Mouse (Mus musculus) testis, postnatal 10 days (tissue): ENCODE data around the gene Haspin.

ENCODE experiments used
- DNase-seq: peaks from one replicate; pipeline ENCODE4 v3.0.0; 2021; ENCODE audit warnings: low spot score

Gene Haspin

GRCm38 (mm10) chr11:73144261-73144681 is 6.2 kb upstream of the Haspin start:
- DNase-seq = no peak

GRCm38 (mm10) chr11:73137116-73137515 is 978 bp downstream of the Haspin start:
- DNase-seq = no peak

- DNase-seq = no peak
Measured at GRCm38 (mm10) chr11:73136587-73136986, 1.5 kb downstream of the Haspin start.

DNA sequence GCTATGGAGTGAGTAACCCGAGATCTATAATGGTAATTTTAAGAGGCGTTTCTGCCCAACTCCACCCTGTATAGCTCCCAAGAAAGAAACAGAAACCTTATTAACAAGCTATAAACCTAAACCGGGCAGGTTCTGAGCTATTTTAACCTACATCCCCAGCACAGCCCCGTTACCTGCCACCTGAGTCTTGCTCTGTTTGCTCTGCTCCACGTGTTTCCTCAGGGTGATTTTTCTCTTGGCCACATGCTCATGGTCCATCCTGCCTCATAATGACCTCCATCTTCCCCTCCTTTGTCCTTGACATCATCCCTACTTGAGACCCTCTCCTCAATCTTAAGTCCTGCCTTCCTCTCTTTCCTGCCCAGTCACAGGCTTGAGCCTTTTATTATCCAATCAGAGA is 3.9 kb downstream of the Haspin start:
- DNase-seq = no peak

GRCm38 (mm10) chr11:73132999-73133398 is 5.1 kb downstream of the Haspin start:
- DNase-seq = no peak

- DNase-seq = no peak
Measured at GRCm38 (mm10) chr11:73131020-73131419, 7.1 kb downstream of the Haspin start.

GRCm38 (mm10) chr11:73126495-73126894 is 11.6 kb downstream of the Haspin start:
- DNase-seq = no peak

- DNase-seq = no peak
Measured at GRCm38 (mm10) chr11:73111414-73111813, 26.7 kb downstream of the Haspin start.

DNA sequence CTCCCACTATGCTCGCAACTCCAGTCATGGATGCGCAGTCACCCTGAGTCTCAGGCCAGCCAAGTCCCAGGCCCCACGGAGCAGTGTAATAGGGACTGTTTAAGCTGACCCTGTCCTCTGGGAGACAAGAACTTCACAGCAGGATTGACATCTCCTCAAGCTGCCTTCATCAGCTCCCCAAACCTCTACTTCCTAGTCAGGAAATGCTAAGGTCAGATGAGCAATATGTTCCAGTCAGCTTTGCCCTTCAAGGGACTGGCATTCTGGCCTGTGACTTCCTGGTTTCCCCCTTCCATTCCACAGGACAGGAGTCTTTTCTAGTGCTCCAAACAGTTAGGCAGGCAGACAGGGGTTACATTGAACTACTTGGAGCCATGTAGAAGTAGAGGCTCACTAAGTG is 28.2 kb downstream of the Haspin start:
- DNase-seq = no peak

- DNase-seq = no peak
Measured at GRCm38 (mm10) chr11:73108898-73109625, 29.0 kb downstream of the Haspin start.

DNA sequence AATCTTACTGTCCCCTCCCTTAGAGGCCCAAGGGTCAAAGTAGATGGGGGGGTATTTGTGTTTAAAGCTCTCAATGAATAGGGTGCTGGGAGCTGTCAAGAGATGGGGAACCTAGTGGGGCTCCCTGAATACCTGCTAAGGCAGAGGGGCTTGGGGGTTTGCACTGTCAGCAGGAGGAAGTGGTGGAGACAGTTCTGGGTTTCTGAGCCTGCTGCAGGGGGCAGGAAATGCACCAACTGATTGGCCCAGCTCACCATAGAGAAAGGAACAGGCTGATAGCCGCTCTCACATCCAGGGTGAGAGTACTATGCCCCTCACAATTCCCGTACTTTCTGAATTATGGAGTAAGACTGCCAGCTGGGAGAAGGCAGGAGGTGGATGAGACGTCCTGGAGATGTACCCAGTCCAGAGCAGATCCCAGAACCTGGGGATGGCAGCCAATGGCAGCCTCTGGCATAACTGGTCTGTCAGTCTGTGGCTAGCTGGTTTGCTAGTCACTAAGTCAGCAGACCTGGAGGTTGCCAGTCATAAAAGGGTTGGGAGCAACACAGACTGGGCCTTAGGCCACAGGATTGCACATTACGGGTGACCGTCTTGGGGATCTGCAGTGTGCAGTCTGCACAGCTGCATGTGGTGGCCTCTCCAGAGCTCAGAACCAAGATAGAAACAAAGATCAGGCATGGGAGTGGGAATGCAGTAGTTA is 29.7 kb downstream of the Haspin start:
- DNase-seq = no peak

GRCm38 (mm10) chr11:73107358-73107757 is 30.7 kb downstream of the Haspin start:
- peak; percentile 62 for DNase-seq

DNA sequence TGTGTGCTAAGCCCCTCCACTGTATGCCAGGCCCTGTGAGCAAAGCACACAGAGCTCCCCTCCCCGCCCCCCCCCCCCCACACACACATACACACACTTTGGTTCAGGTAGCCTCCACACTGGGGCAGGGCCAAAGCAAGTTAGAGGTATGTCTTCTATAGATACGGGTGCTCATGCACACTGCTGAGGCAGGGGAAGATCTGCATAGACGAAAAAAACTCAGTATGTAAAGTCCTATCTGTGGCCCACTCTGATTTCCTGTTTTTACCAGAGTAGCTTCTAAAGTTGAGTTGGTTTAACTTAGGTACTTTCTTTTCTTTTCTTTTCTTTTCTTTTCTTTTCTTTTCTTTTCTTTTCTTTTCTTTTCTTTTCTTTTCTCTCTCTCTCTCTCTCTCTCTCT is 32.8 kb downstream of the Haspin start:
- no peak for DNase-seq

GRCm38 (mm10) chr11:73101308-73101707 is 36.8 kb downstream of the Haspin start:
- DNase-seq = no peak

GRCm38 (mm10) chr11:73099976-73100750 is 37.9 kb downstream of the Haspin start:
- no peak for DNase-seq

GRCm38 (mm10) chr11:73098860-73099259 is 39.2 kb downstream of the Haspin start:
- no peak for DNase-seq

GRCm38 (mm10) chr11:73094231-73094995 is 43.7 kb downstream of the Haspin start:
- DNase-seq = no peak

- DNase-seq = no peak
Measured at GRCm38 (mm10) chr11:73092877-73093276, 45.2 kb downstream of the Haspin start.

- DNase-seq = no peak
Measured at GRCm38 (mm10) chr11:73092057-73092456, 46.0 kb downstream of the Haspin start.

DNA sequence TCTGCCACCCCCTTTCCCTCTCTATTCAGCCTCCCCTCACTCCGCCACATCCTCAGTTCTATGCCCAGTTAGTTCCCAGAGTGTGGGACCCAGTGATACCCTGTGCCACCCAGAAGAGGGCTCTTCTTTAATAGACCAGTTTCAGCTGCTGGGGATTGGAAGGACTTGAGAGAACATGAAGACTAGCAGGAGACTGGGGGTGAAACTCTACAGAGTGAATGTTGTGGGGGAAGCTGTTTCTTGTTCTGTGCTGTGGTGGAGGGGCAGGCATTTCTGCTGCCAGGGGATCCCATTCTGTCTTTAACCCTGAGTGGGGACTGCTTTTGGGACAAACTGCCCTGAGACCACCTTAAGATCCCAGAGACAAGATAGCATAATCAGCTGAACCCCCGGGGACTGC is 47.3 kb downstream of the Haspin start:
- no peak for DNase-seq

DNA sequence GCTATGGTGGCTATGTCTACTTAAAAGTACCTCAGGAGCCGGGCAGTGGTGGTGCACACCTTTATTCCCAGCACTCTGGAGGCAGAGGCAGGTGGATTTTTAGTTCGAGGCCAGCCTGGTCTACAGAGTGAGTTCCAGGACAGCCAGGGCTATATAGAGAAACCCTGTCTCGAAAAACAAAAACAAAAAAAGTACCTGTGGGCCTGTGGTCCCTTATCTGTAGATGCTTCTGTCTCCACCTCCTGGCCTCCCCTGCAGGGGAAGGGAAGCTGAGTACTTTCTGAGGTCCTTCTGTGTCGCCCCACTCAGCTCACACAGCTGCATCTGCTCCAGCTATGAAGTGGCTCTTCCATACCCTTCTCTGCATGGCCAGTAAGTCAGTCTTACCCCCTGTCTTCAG is 47.8 kb downstream of the Haspin start, which contains the start of gene Itgae:
Itgae (plus strand) TSS at position 301 of the 400 bp plus-strand sequence.
- no peak for DNase-seq
